Comparison of ENCODE assay signal across 22 mouse cellular contexts in the genomic region with DNA sequence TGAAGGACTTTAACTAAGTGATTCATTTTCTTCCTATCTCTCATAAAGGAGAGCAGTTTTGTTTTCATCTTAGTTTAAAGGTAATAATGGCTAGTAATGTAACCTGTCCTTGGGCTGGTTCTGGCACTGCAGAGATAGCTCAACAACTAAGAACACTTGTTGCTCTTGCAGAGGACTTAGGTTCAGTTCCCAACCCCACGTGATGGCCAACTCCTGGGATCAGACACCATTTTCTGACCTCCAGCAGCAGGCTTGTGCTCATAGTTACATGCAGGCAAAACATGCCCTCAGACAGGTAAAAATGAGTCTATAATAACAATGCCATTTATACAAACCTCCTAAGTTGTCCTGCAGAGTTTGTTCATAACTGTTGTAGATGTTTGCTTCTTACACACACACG. TPM values are rescaled to one million over a fixed set of nuclear protein-coding genes. Genes with fewer than 3 reads are reported as not detected.
"Had no signal": no experiment of that assay in that cellular context is flagged by ENCODE, and none has a peak within 500 bp of the region (broad histone marks: within the 10 kb centered on the region; RNA-seq: fewer than 3 reads in every experiment).

No protein-coding gene starts in this region.

- H3K27ac ChIP-seq: heart, adult 2 months; hindbrain, embryonic 10.5 days; hindbrain, embryonic 12.5 days; hindbrain, embryonic 14.5 days; intestine, embryonic 15.5 days; layer of hippocampus, adult 2 months; left cerebral cortex, adult 2 months; liver, embryonic 14.5 days had no signal

- H3K4me3 ChIP-seq: heart, adult 2 months; hindbrain, embryonic 10.5 days; hindbrain, embryonic 12.5 days; intestine, embryonic 15.5 days; layer of hippocampus, adult 2 months; left cerebral cortex, adult 2 months; liver, embryonic 12.5 days had no signal

- H3K9me3 ChIP-seq: hindbrain, embryonic 10.5 days; hindbrain, embryonic 12.5 days; intestine, embryonic 15.5 days; liver, embryonic 12.5 days had no signal

- H3K9ac ChIP-seq: hindbrain, embryonic 12.5 days; hindbrain, embryonic 14.5 days; intestine, embryonic 15.5 days; liver, embryonic 12.5 days; liver, embryonic 14.5 days had no signal

- H3K4me2 ChIP-seq: heart, embryonic 11.5 days; hindbrain, embryonic 12.5 days; hindbrain, embryonic 14.5 days; intestine, embryonic 15.5 days; liver, embryonic 12.5 days had no signal

- DNase-seq: gastrocnemius, postnatal 10 days; gastrocnemius, postnatal 25 days; heart, adult 2 months; heart, postnatal 10 days; heart, postnatal 4 days; kidney, adult 18-20 months; kidney, postnatal 10 days; kidney, postnatal 4 days; lung, adult 2 months had no signal

- H3K36me3 ChIP-seq: hindbrain, embryonic 10.5 days; hindbrain, embryonic 12.5 days; intestine, embryonic 15.5 days; liver, embryonic 12.5 days had no signal

- H3K27me3 ChIP-seq: hindbrain, embryonic 12.5 days; intestine, embryonic 15.5 days had no signal

- ATAC-seq: forebrain, embryonic 16.5 days; inflammation-experienced regulatory T-cells, adult 6 months; intestine, embryonic 15.5 days; intestine, postnatal 0 days; liver, embryonic 12.5 days had no signal

RNA-seq across cellular contexts. Expression of a gene that starts 5.9 kb away (rescaled TPM):
- total RNA-seq: granulocyte monocyte progenitor cell, adult 5-6 weeks had no signal
